Mouse (Mus musculus) erythroblast, embryonic 14.5 days (primary cell): ENCODE measurements around the gene Dapp1.

ENCODE experiments used
- GATA1 ChIP-seq: IDR thresholded peaks from 2 replicates; pipeline ENCODE4 v1.6.1; 2012; ENCODE audit warnings: low read length, inconsistent platforms, mixed read lengths
- TAL1 ChIP-seq: IDR thresholded peaks from 3 replicates; pipeline ENCODE4 v1.6.1; 2012; ENCODE audit warnings: low read length, inconsistent platforms, mixed read lengths

DNA sequence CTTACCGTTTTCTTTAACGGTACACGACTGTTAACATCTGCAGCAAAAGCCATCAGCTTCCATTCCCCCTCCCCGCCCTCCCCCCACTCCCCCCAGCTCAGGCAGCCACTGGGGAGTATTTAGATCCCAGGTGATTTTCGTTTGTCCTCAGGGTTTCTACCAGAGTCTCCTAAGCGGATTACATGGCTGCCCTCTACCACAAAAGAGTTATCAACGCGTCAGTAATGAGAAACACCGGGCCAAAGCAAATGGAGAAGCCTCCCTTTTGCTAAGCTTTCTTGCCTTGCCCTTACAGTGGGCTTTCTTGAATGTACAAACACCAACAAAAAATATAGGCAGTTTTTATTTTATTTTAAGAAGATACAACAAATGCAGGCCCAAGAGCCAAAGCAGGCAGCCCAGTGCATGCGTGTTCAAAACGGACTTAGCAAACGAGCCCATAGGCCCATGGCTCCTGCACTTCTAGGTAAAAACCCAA, 63.6 kb downstream of the Dapp1 start:
- no peak for TF ChIP-seq TAL1
- TF ChIP-seq GATA1: no peak
